Mouse (Mus musculus): Measurements from ENCODE around the gene Rem1. TPM values are rescaled to one million over a fixed set of nuclear protein-coding genes. Genes with fewer than 3 reads are reported as not detected.

The Rem1 gene
- polyA plus RNA-seq, 1 experiment from 2014 or later = 0.35 TPM

Other genes starting within 250 kb of the Rem1 start
- gene Sox12, start 228.9 kb upstream of the Rem1 start, polyA plus RNA-seq (2016; fragmentation: Nextera tagmentation; extraction: Ambion mirVana) = 9.5 and 11.1 TPM in 2 replicates
- 45.9 and 47.9 TPM in 2 replicates for gene Zcchc3, start 211.9 kb upstream of the Rem1 start, polyA plus RNA-seq (2016; fragmentation: Nextera tagmentation; extraction: Ambion mirVana)
- 1.3 and 3.3 TPM in 2 replicates for gene 6820408C15Rik, start 211.4 kb upstream of the Rem1 start, polyA plus RNA-seq (2016; fragmentation: Nextera tagmentation; extraction: Ambion mirVana)
- not detected in 2 replicates for gene Defb23, start 162.3 kb upstream of the Rem1 start, polyA plus RNA-seq (2016; fragmentation: Nextera tagmentation; extraction: Ambion mirVana)
- not detected in 2 replicates for gene Defb20, start 149.9 kb upstream of the Rem1 start, polyA plus RNA-seq (2016; fragmentation: Nextera tagmentation; extraction: Ambion mirVana)
- not detected in 2 replicates for gene Defb22, start 136.8 kb upstream of the Rem1 start, polyA plus RNA-seq (2016; fragmentation: Nextera tagmentation; extraction: Ambion mirVana)
- not detected in 2 replicates for gene Defb26, start 115.3 kb upstream of the Rem1 start, polyA plus RNA-seq (2016; fragmentation: Nextera tagmentation; extraction: Ambion mirVana)
- gene Defb28, start 108.7 kb upstream of the Rem1 start, polyA plus RNA-seq (2016; fragmentation: Nextera tagmentation; extraction: Ambion mirVana) = not detected in 2 replicates
- not detected in 2 replicates for gene Defb29, start 86.9 kb upstream of the Rem1 start, polyA plus RNA-seq (2016; fragmentation: Nextera tagmentation; extraction: Ambion mirVana)
- gene Gm17416, start 57.6 kb upstream of the Rem1 start, polyA plus RNA-seq (2016; fragmentation: Nextera tagmentation; extraction: Ambion mirVana) = not detected in 2 replicates
- gene Defb21, start 54.2 kb upstream of the Rem1 start, polyA plus RNA-seq (2016; fragmentation: Nextera tagmentation; extraction: Ambion mirVana) = not detected in 2 replicates
- not detected in 2 replicates for gene Defb19, start 46.6 kb upstream of the Rem1 start, polyA plus RNA-seq (2016; fragmentation: Nextera tagmentation; extraction: Ambion mirVana)
- not detected in 2 replicates for gene Defb45, start 27.6 kb upstream of the Rem1 start, polyA plus RNA-seq (2016; fragmentation: Nextera tagmentation; extraction: Ambion mirVana)
- gene Defb36, start 22.6 kb upstream of the Rem1 start, polyA plus RNA-seq (2016; fragmentation: Nextera tagmentation; extraction: Ambion mirVana) = not detected in 2 replicates
- not detected in 2 replicates for gene Defb25, start 3.9 kb upstream of the Rem1 start, polyA plus RNA-seq (2016; fragmentation: Nextera tagmentation; extraction: Ambion mirVana)
- gene H13, start 42.5 kb downstream of the Rem1 start, polyA plus RNA-seq (2016; fragmentation: Nextera tagmentation; extraction: Ambion mirVana) = 103 and 134 TPM in 2 replicates
- gene Mcts2, start 60.1 kb downstream of the Rem1 start, polyA plus RNA-seq (2016; fragmentation: Nextera tagmentation; extraction: Ambion mirVana) = 41.1 and 48.7 TPM in 2 replicates
- gene Id1, start 109.3 kb downstream of the Rem1 start, polyA plus RNA-seq (2016; fragmentation: Nextera tagmentation; extraction: Ambion mirVana) = 168 and 176 TPM in 2 replicates
- 5.0 and 5.1 TPM in 2 replicates for gene Cox4i2, start 127.2 kb downstream of the Rem1 start, polyA plus RNA-seq (2016; fragmentation: Nextera tagmentation; extraction: Ambion mirVana)
- 110 and 128 TPM in 2 replicates for gene Bcl2l1, start 204.8 kb downstream of the Rem1 start, polyA plus RNA-seq (2016; fragmentation: Nextera tagmentation; extraction: Ambion mirVana)
- gene Tpx2, start 221.0 kb downstream of the Rem1 start, polyA plus RNA-seq (2016; fragmentation: Nextera tagmentation; extraction: Ambion mirVana) = 106 and 137 TPM in 2 replicates

Data from hindbrain, embryonic 10.5 days (tissue).